Mouse (Mus musculus) retina, embryonic 14.5 days (tissue): ENCODE data around the gene Pfdn2.

ENCODE experiments used
- DNase-seq: peaks from one replicate; pipeline ENCODE4 v3.0.0-alpha.2; 2015; ENCODE audit warnings: low spot score

Gene Pfdn2

DNA sequence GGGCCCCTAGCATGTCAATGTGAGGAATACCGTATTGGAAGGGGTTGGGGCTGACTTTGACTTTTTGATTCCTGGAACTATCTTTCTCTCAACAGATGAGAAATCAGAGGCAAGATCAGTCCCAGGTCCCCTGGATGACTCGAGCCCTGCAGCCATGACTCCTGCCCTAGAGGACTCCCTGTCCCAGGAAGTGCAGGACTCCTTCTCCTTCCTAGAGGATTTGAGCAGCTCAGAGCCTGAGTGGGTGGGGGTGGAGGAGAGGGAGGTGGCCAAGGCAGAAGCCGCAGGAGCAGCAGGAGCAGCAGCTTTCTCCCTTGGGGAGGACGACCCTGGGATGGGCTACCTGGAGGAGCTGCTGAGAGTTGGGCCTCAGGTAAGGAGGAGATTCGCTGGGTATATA is 61.8 kb downstream of the Pfdn2 start:
- no peak for DNase-seq
